Mouse (Mus musculus): ENCODE results near the gene Ccdc88c.

Gene Ccdc88c

DNA sequence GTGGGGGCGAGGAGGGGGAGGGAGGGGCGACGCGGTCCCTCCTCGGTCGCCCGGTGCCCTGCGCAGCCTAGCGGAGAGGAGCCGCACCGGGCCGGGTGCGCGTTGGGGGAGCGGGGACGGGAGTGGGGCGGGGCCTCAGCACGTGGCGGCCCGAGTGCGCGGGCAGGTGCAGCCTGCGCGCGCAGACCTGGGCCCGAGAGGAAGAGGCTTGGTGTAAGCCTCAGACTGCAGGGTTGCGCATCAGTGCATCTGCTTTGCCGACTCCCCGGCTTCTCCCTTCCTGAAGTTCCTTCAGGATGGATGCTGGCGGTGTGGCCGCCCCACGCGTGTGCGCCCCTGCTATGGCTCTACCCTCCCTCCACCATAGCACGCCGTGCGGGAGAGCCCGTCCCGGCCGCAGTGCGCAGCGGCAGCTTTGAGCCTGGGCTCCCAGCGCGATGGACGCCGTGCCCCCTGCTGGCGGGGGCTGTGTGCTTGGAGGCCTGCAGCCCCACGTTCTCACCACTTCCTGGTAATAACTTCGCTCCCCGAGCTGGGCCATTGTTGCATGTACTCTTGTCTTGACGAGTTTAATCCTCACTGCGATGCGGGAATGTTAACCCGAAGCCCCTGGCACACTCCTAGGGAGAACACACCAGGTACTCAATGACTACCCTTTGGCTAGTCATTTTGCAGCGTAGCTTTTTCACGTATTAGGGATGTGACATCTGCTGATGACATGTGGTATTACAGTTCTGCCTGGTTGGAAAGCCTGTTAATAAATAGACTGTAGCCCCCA is at the start of gene Ccdc88c:
Gene Ccdc88c, minus strand, starts transcription at position 103 of the 778 bp plus-strand sequence.
- peak; percentile 84 for DNase-seq (ENCODE audit: low spot score)

DNA sequence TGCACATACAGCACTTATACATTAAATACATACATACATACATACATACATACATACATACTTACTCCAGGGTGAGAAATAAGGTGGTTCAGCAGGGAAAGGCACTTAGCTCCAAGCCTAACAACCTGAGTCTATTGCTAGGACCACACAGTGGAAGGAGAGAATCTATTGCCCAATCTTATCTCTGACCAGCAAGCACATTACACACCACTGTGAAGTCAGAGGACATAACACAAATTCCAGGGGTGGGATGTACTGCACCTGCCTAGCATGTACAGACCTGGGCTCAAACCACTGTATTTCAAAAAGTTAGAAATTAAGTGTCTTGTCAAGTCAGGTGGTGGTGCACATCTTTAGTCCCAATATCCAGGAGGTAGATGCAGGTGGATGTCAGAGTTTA is 49.1 kb upstream of the Ccdc88c start:
- DNase-seq (ENCODE audit: low spot score), result no peak

DNA sequence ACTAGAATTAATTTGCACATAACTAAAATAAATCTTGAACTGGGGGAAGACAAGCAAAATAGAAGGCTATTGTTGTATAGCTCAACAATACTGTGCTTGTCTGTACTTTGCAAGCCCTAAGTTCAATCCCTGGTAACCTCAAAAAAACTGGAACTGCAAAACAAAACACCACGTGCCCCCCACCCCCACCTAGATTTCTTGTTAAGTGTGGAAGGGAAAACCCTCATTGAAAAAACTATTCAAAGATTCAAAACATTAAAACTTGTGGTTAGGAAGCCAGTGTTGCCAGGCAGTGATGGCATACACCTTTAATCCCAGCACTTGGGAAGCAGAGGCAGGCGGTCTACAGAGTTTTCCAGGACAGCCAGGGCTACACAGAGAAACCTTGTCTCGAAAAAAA is 46.6 kb upstream of the Ccdc88c start:
- DNase-seq (ENCODE audit: low spot score), result no peak

DNA sequence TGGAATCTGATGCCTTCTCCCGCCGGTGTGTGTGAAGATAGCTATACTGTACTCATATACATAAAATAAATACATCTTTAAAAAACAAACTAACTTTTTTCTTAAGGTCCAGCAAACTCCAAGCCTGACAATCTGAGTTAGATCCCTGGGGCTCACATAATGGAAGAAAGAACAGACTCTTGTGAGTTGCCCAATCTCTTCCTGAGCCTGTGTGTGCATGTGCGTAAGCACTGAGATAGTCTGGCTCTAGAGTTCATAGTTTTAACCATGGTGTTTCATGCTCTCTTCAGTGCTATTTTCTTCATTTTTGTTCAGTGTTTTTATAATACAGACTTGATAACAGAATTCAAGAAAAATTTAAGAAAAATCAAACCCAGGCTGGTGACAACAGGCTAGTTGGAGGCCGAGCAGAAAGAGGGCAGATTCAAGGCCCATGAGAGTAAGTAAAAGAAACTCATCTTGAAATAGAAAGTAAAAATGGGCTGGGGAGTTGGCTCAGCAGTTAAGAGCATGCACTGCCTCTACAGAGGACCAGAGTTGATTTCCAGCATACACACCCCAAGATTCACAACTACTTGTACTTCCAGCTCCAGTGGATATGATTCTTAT is 46.1 kb upstream of the Ccdc88c start:
- no peak for DNase-seq (ENCODE audit: low spot score)

DNA sequence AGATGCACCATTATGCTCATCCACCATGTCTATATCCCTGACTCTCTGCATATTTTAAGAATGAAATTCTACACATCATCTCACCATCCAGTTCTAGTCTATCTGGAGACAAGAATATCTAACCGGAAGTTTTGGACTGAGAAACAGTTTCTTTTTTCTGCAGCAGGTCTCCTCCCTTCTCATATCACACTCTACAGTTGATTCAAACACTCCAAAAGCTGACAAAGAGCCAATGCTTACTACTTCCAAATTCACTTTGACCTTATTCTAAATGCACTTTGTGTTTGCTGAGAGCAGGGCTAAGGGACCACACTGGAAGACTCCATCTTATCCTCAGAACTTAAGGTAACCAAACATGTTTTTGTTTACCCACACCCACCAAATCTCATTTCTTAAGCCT is 41.0 kb upstream of the Ccdc88c start:
- DNase-seq (ENCODE audit: low spot score), result no peak

DNA sequence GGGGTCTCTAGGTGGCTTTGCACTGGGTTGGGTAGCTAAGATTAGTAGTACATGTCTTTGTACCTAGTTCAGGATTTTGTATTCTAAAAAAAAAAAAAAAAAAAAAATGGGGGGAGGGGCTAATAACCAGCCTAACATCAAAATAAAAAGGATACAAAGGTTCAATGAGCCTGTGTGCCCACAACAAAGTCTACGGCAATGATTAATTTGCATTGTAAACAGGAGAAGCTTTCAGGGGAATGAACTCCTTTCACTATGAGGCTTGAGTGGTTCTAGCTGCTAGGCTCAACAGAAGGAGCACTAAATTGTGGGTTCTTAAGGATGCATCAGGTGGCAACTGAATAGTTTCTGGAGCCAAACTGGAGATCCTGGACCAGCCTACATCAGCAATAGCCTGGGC is 37.5 kb upstream of the Ccdc88c start:
- DNase-seq (ENCODE audit: low spot score), result no peak

DNA sequence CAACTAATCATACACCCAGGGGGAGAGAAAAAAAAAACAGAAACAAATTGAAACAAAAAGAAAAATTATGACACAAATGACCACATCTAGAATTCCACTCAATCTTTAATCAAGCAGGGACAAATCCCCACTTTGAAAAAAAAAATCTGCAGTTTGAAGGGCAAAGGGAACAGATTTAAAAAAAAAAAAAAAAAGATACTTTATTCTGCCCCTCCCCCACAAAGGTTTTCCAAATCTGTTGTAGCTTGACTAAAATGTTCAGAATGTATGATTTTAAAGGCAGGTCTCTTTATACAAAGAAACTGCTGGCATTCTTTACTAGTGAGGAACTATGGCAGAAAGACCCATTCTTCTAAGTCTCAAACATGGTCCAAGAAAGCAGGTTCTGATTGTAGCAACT is 11.1 kb upstream of the Ccdc88c start:
- DNase-seq (ENCODE audit: low spot score), result no peak

DNA sequence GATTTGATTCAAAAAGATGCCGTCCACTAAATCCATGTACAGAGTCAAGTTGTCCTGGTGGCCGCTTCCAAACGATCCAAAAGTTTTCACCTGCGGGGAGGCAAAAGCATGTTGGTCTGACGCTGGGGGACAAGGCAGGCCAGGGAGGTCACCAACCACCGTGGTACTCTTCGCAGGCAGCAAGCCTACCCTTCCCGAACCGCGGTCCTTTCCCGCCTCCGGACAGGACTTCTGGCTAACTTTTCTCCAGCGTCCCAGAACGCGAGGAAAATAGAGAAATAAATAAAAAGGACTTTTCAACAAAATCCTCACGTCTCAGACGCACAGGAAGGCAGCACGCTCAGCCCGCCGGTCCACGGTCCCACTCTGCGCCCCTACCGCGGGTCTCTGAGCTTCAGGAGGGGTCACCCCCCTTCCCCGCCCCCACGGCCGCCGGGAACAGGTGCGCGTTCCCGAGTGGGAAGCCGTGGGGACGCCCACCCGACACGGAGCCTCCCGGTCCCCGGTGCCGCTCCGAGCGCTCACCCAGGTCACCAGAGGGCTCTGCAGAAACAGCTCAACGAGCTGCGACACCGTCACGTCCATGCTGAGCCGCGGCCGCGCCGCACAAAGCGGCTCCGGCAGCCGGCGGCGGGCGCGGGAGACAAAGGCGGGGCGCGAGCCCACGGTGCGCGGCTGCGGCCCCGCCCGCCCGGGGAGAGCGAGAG is 456 bp downstream of the Ccdc88c start:
- no peak for DNase-seq (ENCODE audit: low spot score)

DNA sequence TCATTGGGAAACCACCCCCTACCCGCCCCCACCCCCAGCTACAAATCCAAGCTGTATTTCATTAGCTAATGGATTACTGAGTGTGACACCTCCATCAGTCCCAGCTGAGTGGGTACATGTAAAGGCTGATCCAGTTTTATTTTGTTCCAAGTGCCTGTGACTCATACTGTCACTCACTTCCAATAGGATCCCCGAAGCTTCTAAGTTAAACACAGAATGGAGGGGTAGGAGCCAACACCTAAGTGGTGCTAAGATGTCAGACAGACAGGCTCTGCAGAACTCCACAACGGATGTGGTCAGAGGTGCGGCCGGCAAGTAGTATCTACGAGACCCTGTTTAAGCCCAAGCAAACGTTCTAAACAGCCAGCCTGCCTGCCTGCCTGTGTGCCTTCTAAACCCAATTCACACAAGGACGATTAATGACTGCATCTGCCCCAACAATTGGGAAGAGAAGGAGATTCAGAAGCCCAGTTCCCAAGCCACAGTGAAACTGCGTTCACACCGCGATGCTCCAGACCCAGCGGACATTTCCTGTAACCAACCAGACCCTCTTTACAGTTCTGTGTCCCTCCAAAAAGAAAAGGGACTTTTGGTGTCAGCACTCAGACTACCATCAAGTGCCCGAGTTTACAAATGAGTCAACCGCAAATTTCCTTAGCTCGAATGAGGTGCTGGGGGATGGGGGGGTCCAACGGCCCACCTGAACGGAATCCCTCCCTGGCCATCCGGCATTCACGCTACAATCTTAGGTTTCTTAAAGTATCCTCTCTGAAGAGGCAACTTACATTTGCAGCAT is 1.2 kb downstream of the Ccdc88c start:
- peak; percentile 13 for DNase-seq (ENCODE audit: low spot score)

DNA sequence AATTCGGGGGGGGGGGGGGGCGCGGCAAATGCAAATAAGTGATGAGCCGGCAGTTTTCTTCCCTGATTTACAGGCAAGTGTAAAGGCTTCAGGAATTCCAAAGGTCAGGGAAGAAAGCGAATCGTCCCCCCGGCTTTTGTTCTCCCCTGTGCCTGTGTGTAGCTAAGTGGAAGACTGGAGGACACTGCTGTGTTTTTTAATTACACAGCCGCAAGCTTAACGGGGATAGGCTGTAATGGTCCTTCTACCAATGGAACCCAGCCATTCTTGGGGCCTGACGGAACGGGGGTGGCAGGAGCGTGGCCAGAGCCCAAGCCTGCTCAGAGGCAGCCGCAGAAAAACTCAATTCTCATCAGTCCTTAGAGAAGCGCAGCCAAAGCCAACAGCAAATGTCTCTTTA is 1.9 kb downstream of the Ccdc88c start:
- DNase-seq (ENCODE audit: low spot score), result no peak

DNA sequence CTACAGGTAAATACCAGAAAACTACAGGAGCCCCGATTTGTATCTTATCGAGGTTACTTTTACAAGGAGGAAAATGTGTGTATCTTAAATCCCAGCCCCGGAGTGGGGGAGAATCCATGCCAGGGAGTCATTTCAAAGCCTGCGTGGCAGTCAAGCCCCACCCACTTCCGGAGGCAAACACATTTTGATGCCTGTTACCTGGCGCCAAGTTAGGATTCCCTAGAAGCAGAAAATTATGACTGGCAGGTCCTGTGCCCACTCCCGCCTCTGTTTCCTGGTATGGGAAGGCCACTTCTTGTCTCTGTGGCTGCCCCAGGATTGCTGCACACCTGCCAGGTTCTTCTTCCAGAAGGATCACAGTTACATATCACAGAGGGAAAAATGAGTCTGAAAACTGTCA is 2.3 kb downstream of the Ccdc88c start:
- no peak for DNase-seq (ENCODE audit: low spot score)

DNA sequence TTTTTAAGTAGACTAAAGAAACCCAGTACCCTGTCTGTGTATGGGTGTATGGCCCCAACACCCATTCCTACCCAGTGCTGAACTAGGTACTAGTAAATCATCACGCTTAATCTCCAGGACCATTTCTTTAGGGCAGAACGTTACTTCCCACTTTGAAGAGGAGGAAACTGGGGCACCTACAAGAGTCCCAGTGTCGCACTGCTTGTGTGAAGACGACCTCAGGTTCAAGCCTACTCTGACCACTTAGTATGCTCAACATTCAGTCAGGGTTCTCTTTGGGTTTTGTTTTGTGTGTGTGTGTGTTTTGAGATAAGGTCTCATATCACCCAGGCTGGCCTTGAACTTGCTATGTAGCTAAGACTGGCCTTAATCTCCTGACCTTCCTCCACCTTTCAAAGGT is 2.8 kb downstream of the Ccdc88c start:
- DNase-seq (ENCODE audit: low spot score), result no peak

DNA sequence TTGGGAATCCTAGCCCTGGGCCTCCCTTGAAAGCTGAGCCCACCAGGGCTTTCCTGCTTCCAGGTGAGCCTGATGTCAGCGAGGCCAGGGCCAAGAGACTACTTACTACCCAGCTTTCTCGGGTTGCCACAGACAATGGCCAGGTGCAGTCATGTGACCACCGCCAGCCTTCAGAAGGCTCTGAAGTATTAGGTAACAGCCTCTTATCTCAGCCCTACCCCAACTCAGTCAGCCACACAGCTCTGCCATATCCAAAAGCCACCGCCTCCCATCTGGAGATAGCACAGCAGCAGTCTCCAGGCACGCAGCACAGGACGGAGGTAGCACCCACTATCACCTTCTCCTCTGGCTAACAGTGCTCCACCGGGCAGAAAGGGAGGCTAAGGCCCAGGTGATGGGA is 3.5 kb downstream of the Ccdc88c start:
- no peak for DNase-seq (ENCODE audit: low spot score)

DNA sequence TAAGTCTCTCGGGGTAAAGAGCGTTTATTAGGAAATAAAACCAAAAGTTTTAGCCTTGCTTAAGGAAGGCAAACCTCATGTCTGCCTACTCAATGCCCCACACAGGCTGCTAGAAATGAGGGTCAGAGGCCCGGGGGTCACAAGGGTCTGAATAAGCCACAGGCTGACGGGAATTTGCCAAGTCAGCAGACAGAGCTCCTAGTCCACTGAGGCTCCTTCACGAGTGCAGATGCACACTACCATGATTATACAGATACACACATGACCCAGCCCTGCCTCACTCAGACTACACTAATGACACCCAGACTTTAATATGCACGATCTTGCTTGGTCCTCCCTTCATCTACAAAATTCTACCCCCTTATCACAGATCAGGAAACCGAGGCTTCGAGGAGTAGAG is 4.0 kb downstream of the Ccdc88c start:
- DNase-seq (ENCODE audit: low spot score), result no peak

DNA sequence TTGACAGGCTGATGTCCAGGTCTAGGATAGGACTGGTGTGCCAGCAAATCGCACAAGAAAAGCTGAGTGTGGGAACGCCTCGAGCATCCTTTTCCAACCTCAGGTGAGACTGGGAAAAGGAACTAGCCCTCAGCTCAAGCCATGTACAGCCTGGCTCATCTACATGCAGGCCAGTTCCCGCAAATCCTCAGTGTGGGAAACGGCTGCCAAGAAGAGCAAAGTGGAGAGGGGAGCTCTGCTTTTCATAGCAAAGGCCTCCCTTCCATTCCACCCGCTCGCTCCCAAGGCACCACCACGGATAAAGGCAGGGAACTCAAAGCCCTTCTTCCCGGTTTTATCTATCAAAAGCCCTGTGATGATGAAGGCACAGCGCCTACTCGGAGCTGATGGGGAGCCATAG is 5.7 kb downstream of the Ccdc88c start:
- no peak for DNase-seq (ENCODE audit: low spot score)

DNA sequence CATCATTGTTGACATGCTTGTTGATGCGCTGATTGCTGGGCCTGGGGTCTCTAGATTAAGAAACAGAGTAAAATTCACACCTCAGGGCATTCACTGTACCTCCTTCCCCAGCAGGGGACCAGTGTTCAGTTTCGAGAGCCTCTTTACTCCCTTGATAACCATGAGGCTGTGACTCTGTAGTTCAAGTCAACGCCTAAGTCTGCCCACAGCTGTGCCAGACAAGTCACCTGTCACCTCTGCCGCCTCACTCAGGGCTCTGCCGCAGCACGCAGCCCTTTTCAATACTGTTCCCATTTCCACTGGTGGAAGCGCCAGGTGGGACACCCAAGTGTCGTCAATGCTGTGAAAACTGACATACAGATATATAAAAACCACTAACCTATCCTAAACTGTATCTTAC is 6.5 kb downstream of the Ccdc88c start:
- no peak for DNase-seq (ENCODE audit: low spot score)

DNA sequence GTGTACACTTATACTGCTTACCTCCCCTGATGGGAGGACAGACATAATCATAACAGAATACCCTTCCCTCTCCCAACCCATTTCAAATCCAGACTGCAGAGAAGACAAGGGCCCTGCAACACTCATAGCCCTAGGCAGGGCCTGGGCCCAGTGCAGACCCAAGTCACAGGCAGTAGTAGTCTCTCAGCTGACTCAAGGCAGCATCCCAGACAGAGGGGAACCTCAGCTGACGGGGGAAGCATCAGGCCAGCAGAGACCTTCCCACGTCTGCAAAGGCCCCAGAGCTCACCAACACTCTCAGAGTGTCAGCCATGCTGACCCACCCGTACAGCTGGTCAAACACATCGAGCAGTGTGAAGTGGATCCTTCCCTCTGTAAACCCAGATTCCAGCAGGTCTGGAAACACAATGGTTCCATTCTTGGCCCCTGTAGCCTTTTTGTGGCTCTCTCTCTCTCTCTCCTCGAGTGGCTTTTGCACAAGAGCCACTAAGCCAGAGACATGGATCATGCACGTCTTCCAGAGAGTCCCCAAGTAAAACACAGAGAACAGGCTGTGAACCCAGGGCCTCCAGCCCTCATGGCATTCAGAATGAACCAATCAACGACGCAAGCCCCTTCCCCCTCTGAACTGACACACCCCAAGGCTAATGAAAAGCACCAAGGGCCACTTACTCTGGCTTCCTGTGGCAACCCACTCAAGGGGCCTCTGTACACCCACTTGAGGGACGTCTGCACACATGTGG is 7.2 kb downstream of the Ccdc88c start:
- no peak for DNase-seq (ENCODE audit: low spot score)

DNA sequence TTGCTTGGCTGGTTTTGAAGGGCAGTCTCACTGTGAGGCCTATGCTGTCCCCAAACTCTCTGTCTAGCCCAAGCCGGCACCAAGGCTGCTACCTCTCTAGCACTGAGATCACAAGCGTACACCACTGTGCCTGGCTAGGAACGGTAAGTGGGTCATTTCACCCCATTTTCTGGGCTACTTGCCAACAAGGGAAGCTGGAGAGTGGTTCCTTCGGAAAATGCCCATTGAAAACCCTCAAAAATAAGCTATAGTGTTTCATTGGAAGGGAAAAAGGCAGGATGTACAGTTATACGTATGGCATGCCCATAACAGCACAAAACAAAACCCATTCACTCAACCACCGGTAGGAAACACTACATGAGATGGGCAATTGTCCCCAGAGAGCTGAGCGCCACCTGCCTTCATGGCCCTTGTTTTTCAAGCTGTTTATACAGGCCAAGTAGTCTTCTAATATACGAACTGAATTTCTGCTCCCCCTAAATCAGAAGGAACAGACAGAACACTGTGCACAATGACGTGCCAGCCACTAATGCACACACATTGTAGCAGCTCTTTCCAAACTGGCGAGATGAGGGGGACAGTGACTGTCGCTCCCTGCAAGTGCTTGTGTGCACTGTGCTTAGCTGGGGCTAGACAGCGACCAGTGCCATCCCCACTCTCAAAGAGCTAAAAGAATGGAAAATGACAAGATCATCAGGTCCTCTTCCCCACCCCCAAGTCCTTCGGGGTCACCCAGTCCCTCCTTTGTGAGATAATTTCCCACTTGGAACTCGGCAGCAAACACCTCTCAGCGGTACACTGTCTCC is 8.4 kb downstream of the Ccdc88c start:
- peak; percentile 34 for DNase-seq (ENCODE audit: low spot score)

DNA sequence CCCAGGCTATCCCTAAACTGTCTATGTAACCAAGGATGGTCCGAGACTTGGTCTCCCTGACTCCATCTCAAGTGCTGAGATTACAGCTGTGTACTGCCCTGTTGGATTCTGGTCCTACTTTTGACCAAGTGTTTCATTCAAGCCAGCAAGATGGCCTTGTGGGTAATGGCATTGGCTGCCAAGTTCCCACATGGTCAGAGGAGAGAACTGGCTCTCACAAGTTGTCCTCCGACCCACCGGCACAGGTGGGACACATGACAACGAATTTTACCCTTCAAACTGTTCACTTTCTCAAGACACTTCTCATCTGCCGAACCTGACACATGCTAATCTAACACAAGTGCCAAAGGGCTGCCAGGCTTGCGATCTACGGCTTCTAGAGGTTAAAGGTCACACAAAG is 9.4 kb downstream of the Ccdc88c start:
- no peak for DNase-seq (ENCODE audit: low spot score)

DNA sequence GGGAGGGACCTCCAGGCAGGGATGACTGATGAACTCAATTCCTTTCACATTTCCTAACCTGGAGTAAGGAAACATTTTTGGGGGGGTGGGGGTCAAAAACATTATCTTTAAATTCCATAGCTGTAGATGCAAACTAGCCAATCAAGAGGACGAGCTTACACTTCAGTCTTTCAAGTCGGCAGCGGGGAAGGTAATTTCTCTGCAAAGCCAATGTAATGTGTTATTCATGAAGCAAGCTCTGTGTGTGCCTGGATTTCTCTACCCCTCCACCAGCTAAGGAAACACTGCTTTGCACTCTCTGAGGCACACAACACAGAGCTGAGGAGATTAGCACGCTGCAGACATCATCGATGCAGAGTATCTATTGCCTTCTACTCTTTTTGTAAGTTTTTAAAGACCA is 9.8 kb downstream of the Ccdc88c start:
- no peak for DNase-seq (ENCODE audit: low spot score)

DNA sequence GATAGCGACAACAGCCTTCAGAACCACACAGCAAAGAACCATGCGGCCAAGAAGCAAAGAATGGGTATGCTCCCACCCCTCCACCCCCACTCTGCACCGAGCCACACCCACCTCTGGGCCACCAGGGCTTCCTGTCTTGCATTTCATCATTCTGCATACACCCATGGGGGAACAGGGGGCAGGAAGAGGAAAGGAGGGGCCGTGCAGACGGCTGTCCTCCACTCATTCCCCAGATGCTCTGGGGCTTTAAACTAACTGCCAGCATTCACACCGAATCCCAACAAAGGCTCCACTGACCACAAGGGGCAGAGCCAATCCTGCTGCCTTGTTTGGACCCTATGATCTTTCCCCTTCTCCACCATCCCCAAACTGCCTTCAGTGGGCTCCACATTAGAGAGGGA is 10.9 kb downstream of the Ccdc88c start:
- DNase-seq (ENCODE audit: low spot score), result no peak

Data from MN1 (cell line).